Mouse (Mus musculus) heart, adult 18-20 months (tissue): ENCODE measurements around the gene Rtn2. TPM values are rescaled to one million over a fixed set of nuclear protein-coding genes. Genes with fewer than 3 reads are reported as not detected.

Source experiments
- DNase-seq, 2 experiments: peaks; one replicate each; pipeline ENCODE4 v3.0.0; 2021 to 2022; ENCODE audit warnings: mixed read lengths in 1 of 2
- total RNA-seq, 2 experiments: library from RNA; stranded (reverse); gene quantifications; 2 replicates each; pipeline ENCODE4 v1.2.3; 2021

Gene Rtn2
- total RNA-seq, 2 experiments from 2014 or later = 124 to 132 TPM

GRCm38 (mm10) chr7:19318201-19318600 is 35.8 kb downstream of the Rtn2 start:
- no peak for DNase-seq

GRCm38 (mm10) chr7:19318676-19319075 is 36.3 kb downstream of the Rtn2 start:
- no peak for DNase-seq

DNA sequence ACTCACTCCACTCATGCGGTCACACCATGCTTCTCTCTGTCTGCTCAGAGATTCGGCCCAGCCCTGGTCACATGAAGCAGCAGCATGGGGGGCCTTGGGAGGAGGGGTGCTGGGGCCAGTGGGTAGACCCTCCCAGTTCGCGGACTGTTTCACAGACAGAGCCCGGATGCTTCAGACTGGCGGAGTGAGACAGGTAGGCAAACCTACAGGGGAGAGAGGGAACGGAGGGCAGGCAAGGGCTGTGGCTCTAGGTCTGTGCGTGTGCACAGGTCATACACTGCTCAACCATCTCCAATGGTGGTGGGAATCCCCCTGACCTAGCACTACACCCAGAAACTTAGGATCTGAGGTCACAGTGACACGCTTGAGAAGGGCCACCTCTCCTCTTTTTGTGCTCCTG is 37.0 kb downstream of the Rtn2 start:
- no peak for DNase-seq

- DNase-seq = peak; percentile 97 to 98
These were observed 37.5 kb downstream of the Rtn2 start for GRCm38 (mm10) chr7:19319906-19320305.

- no peak for DNase-seq
These were observed 38.2 kb downstream of the Rtn2 start for GRCm38 (mm10) chr7:19320637-19321036.

DNA sequence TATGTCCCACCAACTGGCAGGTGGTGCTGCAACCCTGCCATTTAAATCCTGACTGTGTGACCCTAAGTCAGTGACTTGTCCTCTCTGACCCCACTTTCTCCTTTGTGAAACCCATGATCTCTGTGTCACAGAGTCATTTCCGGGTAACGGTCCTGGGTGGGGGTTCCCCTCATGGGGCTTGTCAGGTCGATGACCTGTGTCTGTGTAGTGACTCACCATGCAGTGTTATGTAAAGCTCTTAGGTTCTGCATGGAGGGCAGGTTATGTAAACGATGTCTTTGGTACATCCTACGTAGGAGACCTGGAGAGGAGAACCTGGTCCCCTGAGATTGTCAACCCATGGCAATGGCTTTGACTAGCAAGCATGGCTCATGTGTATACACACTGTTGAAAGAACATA is 39.0 kb downstream of the Rtn2 start:
- DNase-seq = no peak

DNA sequence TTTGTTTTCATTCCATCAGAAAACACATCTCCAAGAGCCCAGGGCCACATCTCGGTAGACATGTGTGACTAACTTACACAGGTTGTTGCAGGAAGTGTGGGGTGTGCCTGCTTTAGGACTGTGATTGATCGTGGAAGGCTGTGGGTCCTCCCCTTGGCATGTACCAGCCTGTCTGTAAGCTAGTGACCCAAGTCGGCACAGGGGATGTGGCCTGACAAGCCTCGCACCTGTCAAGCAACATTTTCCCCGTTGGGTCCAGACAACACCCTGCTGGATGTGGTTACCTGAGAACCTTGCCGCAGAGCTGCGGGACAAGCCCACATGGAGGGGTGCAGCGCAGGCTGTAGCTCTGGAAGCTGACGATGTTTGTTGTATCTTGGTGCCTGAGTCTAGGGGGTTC is 40.1 kb downstream of the Rtn2 start:
- DNase-seq = no peak

DNA sequence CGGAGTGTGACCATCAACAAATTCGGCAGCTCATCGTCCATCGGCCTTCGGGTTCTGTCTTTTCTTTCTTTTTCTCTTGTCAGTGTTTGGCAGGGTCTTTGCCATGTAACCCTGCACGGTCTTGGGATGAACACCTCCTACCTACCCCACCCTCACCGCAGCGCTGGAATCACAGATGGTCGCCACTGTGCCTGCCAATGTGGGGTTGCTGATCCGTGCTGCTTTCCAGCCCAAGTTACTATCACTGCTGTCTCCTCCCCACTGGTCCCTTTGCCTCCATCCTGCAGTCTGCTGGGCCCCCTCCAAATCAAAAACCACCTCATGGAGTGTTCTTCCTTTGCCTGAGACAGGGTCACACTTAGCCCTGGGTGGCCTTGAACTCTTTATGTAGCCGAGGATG is 41.8 kb downstream of the Rtn2 start:
- no peak for DNase-seq

GRCm38 (mm10) chr7:19325262-19326199 is 43.1 kb downstream of the Rtn2 start:
- no peak for DNase-seq

- DNase-seq = peak; percentile 95 to 98
These were observed 43.9 kb downstream of the Rtn2 start for GRCm38 (mm10) chr7:19326359-19326758.

DNA sequence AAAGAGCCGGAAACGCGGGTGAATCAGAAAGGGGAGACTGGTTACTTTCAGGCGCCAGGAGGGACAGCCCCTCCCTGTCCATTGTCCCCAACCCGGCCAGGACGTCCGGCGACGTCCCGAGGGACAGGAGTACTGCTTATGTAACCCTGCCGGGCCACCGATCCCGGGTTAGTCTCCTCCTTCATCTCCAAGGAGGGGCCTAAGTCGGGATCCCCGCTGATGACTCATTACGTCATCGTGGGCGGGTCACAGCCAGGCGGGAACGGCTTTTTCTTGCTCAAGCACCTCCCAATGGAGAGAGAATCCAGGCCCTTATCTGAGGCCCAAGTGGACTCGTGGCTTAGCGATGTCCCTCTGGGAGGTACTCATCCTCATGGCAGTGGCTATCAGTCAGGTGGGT is 44.7 kb downstream of the Rtn2 start:
- peak; percentile 95 to 98 for DNase-seq

DNA sequence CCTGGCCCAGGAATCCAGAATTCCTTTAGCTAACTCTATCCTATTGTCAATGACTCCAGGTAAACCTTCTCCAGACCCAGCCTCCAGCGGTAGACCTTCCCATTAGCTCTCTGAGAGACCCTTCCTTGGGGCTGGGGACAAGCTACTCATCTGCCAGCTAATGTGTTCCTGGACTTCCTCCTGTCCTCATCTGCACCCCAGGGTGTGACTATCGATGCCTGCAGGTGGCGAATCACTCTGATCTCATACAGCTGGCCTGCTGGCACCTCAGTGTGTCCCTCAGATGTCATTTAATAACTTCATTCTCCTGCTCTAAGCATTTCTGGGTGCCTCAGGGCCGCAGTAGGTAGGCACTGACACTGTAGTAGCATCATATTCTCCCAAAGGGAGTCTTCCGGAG is 45.4 kb downstream of the Rtn2 start:
- no peak for DNase-seq

- no peak for DNase-seq
These were observed 46.0 kb downstream of the Rtn2 start for GRCm38 (mm10) chr7:19328425-19328824.

GRCm38 (mm10) chr7:19331910-19332309 is 49.5 kb downstream of the Rtn2 start:
- DNase-seq = no peak

GRCm38 (mm10) chr7:19332709-19333352 is 50.4 kb downstream of the Rtn2 start:
- DNase-seq = peak; percentile 86 to 91

GRCm38 (mm10) chr7:19335583-19335982 is 53.2 kb downstream of the Rtn2 start:
- DNase-seq = no peak

DNA sequence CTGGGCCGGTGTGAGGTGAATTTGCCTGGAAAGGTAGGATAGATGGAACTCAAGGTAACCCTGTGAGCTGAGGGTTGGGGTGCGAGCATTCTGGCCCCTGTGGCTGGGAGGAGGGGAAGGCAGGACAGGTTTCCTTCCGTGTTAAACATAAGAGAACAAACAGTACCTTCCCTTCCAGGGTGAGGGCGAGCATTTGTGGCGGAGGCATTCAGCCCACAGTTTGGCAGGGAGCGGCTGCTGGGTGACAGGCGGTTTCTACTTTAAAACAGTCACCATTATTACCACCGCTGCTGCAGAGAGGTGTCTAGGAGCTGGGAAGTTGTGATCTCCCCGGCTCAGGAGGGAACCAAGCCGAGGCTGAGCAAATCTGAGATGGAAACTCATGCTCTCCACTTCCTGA is 54.7 kb downstream of the Rtn2 start:
- peak in 1 of 2 experiments; percentile 39 for DNase-seq

DNA sequence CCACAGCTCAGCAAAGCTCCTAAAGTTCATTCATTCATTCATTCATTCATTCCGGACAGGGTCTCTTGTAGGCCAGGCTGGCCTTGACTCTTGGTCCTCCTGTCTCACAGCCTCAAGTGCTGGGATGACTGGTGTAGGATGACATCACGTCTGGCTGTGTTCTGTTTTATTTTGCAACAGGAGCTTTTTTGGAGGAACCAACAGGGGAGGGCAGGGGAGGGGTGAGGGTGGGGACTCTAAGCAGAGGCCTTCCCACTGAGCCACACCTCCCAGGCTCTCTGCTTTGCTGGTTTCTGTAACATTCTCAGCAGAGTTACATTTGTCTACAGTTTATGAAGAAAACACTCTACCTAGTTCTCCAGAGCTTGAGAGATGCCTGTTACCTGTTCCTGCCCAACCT is 55.6 kb downstream of the Rtn2 start:
- DNase-seq = no peak

DNA sequence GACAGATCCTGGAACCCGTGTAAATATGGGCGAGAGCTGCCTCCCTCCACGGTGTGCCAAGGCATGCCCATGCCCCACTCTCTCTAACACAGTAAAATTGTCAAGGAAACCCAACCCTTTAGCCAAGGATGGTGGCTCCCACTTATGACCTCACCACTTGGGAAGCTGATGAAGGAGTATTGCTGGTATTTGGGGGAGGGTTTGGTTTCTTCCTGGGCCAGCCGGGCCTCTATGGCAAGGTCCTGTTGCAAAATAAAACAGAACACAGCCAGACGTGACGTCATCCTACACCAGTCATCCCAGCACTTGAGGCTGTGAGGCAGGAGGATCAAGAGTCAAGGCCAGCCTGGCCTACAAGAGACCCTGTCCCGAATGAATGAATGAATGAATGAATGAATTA is 56.2 kb downstream of the Rtn2 start:
- DNase-seq = no peak

GRCm38 (mm10) chr7:19341250-19341649 is 58.8 kb downstream of the Rtn2 start:
- DNase-seq = no peak

DNA sequence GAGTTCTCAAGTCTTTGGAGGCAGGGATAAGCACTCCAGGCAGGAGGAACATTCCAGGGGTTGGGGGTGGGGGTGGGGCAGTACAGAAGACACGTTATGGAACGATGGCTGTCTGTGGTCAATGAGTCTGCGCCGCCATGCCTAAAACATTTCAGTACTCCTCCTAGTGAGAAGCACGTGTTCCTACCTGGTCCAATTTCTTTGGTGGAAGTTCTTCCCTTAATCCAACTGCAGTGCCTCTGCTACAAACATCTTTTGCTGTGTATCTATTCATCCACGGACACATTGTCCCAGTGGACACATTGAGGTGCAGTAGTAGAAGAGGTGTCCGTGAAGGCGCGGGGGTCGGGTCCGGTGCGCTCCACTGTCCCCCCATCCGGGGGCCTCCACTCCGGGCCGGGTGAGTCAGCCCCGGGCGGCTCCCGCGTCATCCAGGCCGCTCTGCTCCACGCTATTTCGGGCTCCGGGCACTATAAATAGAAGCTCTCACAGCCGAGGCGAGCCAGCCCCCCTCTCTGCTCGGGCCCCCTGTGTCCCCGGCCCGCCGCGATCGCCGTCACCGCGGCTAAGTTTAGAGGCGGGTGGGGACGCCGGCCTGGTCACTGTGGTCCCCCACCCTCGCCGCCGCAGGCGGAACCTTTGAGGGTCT is 59.5 kb downstream of the Rtn2 start:
- peak; percentile 73 to 77 for DNase-seq

DNA sequence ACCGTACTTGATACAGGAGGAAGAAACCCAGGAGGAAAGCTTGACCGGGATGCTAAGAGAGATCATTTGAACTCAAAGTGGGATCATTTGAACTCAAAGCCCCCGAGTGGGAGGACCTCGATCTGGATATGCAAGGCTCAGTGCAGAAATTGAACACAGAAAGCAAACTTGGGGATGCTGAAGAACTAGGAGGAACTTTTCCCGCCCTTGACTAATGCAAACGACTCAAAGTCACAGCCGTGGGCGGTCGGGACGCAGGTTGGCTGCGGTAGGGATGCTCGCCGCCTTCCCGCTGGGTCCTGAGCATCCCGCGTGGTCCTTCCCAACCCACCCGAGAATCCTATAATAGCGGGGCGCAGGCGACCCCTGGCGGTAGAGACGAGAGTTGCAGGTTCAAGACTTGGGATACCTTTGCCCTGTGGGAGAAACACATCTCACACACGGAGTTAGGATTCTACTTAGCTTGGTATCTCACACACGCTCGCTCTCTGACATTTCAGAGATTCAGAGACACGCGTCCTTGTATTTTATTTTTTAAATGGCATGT is 60.1 kb downstream of the Rtn2 start:
- DNase-seq = peak; percentile 88 to 97
